Mouse (Mus musculus): ENCODE results near the gene Pif1. TPM values are rescaled to one million over a fixed set of nuclear protein-coding genes. Genes with fewer than 3 reads are reported as not detected.

Pif1 gene
- polyA plus RNA-seq, 1 experiment: 3.8 TPM

- TF ChIP-seq CTCF (IDR thresholded peaks at IDR 0.05; ENCODE audit: low read depth, low read length): no peak
- no peak for TF ChIP-seq POLR2A (IDR thresholded peaks at IDR 0.05; ENCODE audit: borderline replicate concordance, low read depth, low read length)
- H3K4me1 ChIP-seq (ENCODE audit: control insufficient read depth, insufficient read depth, low read length): no peaks in the 10 kb centered on the region
These were observed 58.0 kb downstream of the Pif1 start for GRCm38 (mm10) chr9:65644960-65645359.

More at GRCm38 (mm10) chr9:65644960-65645359, 58.0 kb downstream of the Pif1 start:
- no peak overlapping the region for H3K4me3 ChIP-seq (ENCODE audit: insufficient read depth, low read length)
- H3K27ac ChIP-seq (ENCODE audit: insufficient read depth, low read depth, low read length): no peak overlapping the region

Other genes with a start within 250 kb of the Pif1 start
- gene Pdcd7, start 241.1 kb upstream of the Pif1 start, polyA plus RNA-seq (2012; ENCODE audit: insufficient read depth, insufficient read length, missing spikeins): 11.1 and 15.9 TPM in 2 replicates
- gene Ubap1l, start 226.1 kb upstream of the Pif1 start, polyA plus RNA-seq (2012; ENCODE audit: insufficient read depth, insufficient read length, missing spikeins): not detected in 2 replicates
- gene Kbtbd13, start 195.5 kb upstream of the Pif1 start, polyA plus RNA-seq (2012; ENCODE audit: insufficient read depth, insufficient read length, missing spikeins): not detected in 2 replicates
- gene Rasl12, start 188.7 kb upstream of the Pif1 start, polyA plus RNA-seq (2012; ENCODE audit: insufficient read depth, insufficient read length, missing spikeins): not detected in 2 replicates
- gene Slc51b, start 164.2 kb upstream of the Pif1 start, polyA plus RNA-seq (2012; ENCODE audit: insufficient read depth, insufficient read length, missing spikeins): not detected in 2 replicates
- 11.6 and 19.1 TPM in 2 replicates for gene Mtfmt, start 151.4 kb upstream of the Pif1 start, polyA plus RNA-seq (2012; ENCODE audit: insufficient read depth, insufficient read length, missing spikeins)
- 95.1 and 104 TPM in 2 replicates for gene Spg21, start 126.2 kb upstream of the Pif1 start, polyA plus RNA-seq (2012; ENCODE audit: insufficient read depth, insufficient read length, missing spikeins)
- gene Ankdd1a, start 67.0 kb upstream of the Pif1 start, polyA plus RNA-seq (2012; ENCODE audit: insufficient read depth, insufficient read length, missing spikeins): 4.1 and 6.4 TPM in 2 replicates
- 193 and 213 TPM in 2 replicates for gene Plekho2, start 7.1 kb upstream of the Pif1 start, polyA plus RNA-seq (2012; ENCODE audit: insufficient read depth, insufficient read length, missing spikeins)
- gene Rbpms2, start 42.5 kb downstream of the Pif1 start, polyA plus RNA-seq (2012; ENCODE audit: insufficient read depth, insufficient read length, missing spikeins): not detected in 2 replicates
- 51.5 and 58.1 TPM in 2 replicates for gene Oaz2, start 80.8 kb downstream of the Pif1 start, polyA plus RNA-seq (2012; ENCODE audit: insufficient read depth, insufficient read length, missing spikeins)
- gene Zfp609, start 240.4 kb downstream of the Pif1 start, polyA plus RNA-seq (2012; ENCODE audit: insufficient read depth, insufficient read length, missing spikeins): 8.8 and 10.9 TPM in 2 replicates

Measured in bone marrow macrophage, adult 2 months (primary cell).